Mouse (Mus musculus) monocyte, adult 2 months (primary cell): ENCODE data around the gene Ak7.

Experiments used
- DNase-seq, 2 experiments: peaks; one replicate each; pipeline ENCODE4 v3.0.0; 2022; ENCODE audit warnings: low spot score in 2 of 2, low read depth in 1 of 2

Ak7 gene

GRCm38 (mm10) chr12:105727268-105727667 is 21.5 kb downstream of the Ak7 start:
- DNase-seq: no peak

GRCm38 (mm10) chr12:105727964-105728363 is 22.2 kb downstream of the Ak7 start:
- DNase-seq: no peak

GRCm38 (mm10) chr12:105730851-105731460 is 25.2 kb downstream of the Ak7 start:
- DNase-seq: no peak

- no peak for DNase-seq
Observed at GRCm38 (mm10) chr12:105733370-105734159, 27.8 kb downstream of the Ak7 start.

GRCm38 (mm10) chr12:105735226-105735888 is 29.6 kb downstream of the Ak7 start:
- DNase-seq: no peak

GRCm38 (mm10) chr12:105735889-105736251 is 30.1 kb downstream of the Ak7 start:
- no peak for DNase-seq

- no peak for DNase-seq
Observed at GRCm38 (mm10) chr12:105738316-105739096, 32.7 kb downstream of the Ak7 start.

- no peak for DNase-seq
Observed at GRCm38 (mm10) chr12:105739656-105740055, 33.9 kb downstream of the Ak7 start.

GRCm38 (mm10) chr12:105748114-105748513 is 42.3 kb downstream of the Ak7 start:
- no peak for DNase-seq

- DNase-seq: no peak
Observed at GRCm38 (mm10) chr12:105753813-105754212, 48.0 kb downstream of the Ak7 start.

- DNase-seq: no peak
Observed at GRCm38 (mm10) chr12:105757816-105758497, 52.2 kb downstream of the Ak7 start.

GRCm38 (mm10) chr12:105758911-105759310 is 53.1 kb downstream of the Ak7 start:
- no peak for DNase-seq

- no peak for DNase-seq
Observed at GRCm38 (mm10) chr12:105759849-105760478, 54.2 kb downstream of the Ak7 start.

GRCm38 (mm10) chr12:105761171-105761570 is 55.4 kb downstream of the Ak7 start:
- no peak for DNase-seq

GRCm38 (mm10) chr12:105761629-105762028 is 55.9 kb downstream of the Ak7 start:
- DNase-seq: no peak

GRCm38 (mm10) chr12:105769700-105770099 is 63.9 kb downstream of the Ak7 start:
- no peak for DNase-seq

GRCm38 (mm10) chr12:105774871-105775270 is 69.1 kb downstream of the Ak7 start:
- no peak for DNase-seq

GRCm38 (mm10) chr12:105777651-105778050 is 71.9 kb downstream of the Ak7 start:
- DNase-seq: no peak

GRCm38 (mm10) chr12:105784196-105784999 is 78.6 kb downstream of the Ak7 start, which contains the start of gene Papola:
Gene Papola (plus strand): TSS chr12:105784694.
- DNase-seq: peak; percentile 49 to 75
